Mouse (Mus musculus): ENCODE measurements around the gene Lpar3.

Lpar3 gene

GRCm38 (mm10) chr3:146220776-146221486 is at the start of gene Lpar3:
Lpar3 (plus strand) TSS chr3:146220963.
- DNase-seq (ENCODE audit: low spot score in 2 of 2) = peak; percentile 9 to 17

DNA sequence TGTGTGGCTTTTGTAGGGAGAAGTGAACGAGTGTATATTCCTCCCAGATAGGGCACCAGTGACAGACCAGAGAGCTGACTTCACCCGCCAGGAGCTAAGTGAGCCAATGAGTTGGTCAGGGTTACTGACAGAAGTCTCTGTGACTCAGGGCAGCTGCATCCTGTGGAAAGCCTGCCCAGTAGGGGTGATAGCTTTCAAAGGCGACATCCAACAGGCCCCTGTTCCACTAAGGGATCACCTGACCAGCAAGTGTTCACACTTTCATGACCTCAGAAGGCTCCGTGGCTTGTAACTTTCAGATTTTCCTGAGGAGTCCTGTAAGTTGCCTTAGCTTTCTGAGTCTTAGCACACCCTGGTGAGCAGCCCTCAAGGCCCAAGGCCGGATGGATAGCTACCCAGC is 47.7 kb upstream of the Lpar3 start:
- no peak for DNase-seq (ENCODE audit: low spot score in 2 of 2)

DNA sequence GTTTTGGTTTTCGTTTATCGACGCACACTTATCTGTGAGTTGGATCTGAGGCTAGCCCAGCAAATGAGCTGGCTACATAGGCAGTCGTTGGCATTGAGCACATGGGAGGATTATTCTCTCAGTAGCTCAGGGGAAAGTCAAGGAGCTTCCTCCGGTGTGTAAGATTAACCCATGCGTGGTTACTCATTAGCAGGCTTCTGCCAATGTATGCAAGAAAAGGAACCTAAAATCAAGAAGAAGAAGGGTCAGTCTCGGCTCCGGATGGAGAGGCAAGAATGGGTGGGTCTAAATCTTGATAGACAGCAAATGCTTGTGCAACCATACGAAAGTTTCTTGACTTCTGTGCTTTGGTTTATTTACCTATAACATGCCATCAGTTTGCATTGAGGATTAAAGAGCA is 46.5 kb upstream of the Lpar3 start:
- DNase-seq (ENCODE audit: low spot score in 2 of 2) = no peak

DNA sequence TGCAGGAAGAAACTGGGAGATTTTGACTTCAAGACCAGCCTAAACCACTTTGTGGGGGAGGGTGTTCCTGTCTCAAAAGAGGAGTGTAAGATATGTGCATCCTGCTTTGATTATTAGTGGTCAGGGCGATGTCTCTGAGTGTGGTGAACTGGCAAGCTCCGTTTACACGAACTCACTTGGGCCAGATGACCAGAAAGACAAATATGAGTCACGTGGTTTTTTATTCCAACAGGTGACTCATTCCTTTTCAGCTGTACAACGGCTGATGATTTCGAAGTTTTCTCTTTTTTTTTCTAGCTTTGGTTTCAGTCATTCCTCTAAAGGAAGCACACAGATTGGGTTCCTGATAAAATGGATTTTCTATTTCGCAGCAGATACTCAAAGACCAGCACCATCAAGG is 43.5 kb upstream of the Lpar3 start:
- DNase-seq (ENCODE audit: low spot score in 2 of 2) = no peak

DNA sequence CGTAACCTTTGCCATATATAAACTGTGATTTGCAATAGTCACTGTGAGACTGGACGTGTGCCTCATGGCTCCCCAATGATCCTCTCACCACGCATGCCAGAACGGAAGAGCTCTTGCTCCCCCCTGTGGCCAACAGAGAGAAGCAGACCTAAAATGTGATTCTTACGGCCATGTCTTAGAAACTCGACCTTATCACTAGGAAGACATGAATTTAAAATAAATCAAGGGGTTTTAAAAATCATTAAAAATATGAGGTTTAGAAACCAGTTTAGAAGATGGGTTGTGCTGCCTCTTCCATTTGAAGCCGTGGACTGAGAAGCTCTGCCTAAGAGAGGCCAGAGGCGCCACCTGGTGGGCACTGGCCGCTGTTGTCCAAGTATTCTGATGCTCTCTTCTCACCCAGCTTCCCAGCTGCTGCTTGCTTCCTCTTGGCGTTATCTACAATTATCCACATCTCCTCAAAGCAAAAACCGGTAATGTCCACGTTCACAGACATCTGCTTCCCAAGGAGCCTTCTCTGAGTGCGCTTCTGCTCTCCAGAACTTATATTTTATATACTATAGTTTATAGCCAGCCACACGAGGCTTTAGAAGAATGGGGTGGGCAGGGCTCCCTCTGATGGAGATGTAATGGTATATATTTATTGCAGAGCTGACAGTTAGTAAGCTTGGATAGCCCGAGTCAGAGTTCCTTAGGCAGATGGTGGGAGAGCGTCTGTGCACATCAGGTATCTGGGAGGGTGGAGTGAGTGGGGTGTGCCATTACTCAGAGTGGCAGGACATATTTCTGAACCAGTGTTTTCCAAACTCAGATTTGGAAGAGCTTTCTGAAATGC is 42.8 kb upstream of the Lpar3 start:
- DNase-seq (ENCODE audit: low spot score in 2 of 2) = peak; percentile 80

DNA sequence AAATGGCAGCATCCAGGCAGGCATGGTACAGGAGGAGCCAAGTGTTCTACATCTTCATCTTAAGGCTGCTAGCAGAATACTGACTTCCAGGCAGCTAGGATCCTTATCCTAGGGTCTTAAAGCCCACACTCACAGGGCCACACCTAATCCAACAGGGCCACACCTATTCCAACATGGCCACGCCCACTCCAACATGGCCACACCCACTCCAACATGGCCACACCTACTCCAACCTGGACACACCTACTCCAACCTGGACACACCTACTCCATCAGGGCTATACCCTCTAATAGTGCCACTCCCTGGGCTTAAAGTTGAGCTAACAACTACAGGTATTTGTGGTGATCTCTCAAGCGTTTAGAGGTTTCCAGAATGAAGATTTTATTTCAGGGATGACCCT is 40.4 kb upstream of the Lpar3 start:
- no peak for DNase-seq (ENCODE audit: low spot score in 2 of 2)

DNA sequence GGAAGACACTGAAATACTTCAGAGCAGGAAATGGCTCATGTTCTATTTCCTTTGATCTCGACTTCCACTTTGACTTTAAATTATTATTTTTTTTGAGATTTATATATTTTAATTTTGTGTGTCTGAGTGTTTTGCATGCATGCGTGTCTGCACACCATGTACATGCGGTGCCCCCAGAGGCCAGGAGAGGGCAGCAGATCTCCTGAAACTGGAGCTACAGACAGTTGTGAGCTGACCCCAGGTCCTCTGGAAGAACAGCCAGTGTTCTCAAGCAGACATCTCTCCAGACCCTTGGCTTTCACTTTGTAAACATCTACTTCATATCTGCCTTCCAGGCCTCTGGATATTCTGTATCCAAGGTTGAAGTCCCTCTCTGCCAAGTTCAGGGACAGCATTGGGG is 39.8 kb upstream of the Lpar3 start:
- DNase-seq (ENCODE audit: low spot score in 2 of 2) = peak; percentile 12 to 26

DNA sequence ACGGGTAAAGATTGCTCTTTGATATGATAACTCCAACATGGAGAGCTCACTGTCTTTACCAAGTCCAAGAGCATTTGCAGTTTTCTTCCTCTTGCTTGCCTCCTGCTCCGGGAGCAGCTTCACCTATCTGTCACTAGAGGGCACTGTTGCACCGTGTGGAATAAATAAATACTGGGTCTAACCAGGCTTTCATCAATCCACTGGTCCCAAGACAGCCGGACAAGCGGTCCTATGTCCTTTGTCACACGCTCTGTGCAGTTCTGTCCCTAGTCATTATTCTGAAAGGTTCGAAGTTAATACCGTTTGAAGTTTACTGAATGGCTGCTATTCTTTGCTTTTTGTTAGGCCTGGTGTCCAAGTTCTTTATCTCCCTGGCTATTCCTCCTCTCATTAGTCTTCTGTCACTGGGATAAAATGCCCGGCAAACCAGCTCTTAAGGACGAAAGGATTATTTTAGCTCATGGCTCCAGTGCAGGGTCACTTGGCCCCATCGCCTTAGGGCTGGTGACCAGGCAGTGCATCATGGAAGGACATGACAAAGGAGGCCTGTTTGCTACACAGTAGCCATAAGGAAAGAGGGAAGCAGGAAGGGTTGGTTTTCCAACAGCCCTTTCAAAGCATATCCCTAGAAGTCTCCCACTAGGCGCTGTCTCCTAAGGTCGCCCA is 35.6 kb upstream of the Lpar3 start:
- DNase-seq (ENCODE audit: low spot score in 2 of 2) = peak; percentile 51 to 67

GRCm38 (mm10) chr3:146186033-146186432 is 34.7 kb upstream of the Lpar3 start:
- no peak for DNase-seq (ENCODE audit: low spot score in 2 of 2)

- DNase-seq (ENCODE audit: low spot score in 2 of 2) = no peak
Observed at GRCm38 (mm10) chr3:146189933-146190332, 30.8 kb upstream of the Lpar3 start.

DNA sequence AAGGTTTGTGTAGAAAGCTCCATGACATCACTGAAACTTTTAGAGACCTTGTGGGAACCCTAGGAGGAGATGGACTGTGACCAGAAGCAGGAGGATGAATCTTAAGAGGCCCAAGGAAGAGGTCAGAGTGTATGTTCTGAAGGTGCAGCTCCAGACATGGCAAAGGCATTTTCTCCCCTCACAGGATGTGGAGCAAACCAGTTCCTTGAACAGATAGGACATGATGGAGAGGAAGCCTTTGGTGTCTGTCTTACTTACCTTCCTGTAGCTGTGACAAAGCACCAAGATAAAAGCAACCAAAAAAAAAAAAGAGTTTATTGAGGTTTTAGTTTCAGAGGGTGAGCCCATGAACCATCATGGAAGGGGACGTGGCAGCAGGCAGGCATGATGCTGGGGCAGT is 28.3 kb upstream of the Lpar3 start:
- DNase-seq (ENCODE audit: low spot score in 2 of 2) = no peak

DNA sequence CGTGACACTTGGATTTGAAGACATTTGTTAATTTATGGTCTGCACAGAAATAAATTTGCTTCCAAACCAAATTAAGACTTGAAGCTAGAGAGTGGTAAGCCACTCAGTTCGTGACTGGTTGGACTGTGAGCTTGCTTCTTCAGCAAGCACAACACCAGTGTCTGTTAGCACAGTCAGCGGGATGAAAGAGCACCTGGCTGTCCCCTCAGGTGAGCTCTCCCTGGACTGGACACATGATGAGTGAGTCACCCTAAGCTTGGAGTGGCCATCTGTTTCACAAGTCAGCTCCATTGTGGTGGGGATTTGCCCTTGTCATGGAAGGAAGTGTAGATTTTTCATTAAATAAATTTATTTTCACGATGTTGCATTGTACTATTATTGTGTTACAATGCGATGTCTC is 25.6 kb upstream of the Lpar3 start:
- no peak for DNase-seq (ENCODE audit: low spot score in 2 of 2)

- DNase-seq (ENCODE audit: low spot score in 2 of 2) = no peak
Observed at GRCm38 (mm10) chr3:146196301-146196700, 24.5 kb upstream of the Lpar3 start.

DNA sequence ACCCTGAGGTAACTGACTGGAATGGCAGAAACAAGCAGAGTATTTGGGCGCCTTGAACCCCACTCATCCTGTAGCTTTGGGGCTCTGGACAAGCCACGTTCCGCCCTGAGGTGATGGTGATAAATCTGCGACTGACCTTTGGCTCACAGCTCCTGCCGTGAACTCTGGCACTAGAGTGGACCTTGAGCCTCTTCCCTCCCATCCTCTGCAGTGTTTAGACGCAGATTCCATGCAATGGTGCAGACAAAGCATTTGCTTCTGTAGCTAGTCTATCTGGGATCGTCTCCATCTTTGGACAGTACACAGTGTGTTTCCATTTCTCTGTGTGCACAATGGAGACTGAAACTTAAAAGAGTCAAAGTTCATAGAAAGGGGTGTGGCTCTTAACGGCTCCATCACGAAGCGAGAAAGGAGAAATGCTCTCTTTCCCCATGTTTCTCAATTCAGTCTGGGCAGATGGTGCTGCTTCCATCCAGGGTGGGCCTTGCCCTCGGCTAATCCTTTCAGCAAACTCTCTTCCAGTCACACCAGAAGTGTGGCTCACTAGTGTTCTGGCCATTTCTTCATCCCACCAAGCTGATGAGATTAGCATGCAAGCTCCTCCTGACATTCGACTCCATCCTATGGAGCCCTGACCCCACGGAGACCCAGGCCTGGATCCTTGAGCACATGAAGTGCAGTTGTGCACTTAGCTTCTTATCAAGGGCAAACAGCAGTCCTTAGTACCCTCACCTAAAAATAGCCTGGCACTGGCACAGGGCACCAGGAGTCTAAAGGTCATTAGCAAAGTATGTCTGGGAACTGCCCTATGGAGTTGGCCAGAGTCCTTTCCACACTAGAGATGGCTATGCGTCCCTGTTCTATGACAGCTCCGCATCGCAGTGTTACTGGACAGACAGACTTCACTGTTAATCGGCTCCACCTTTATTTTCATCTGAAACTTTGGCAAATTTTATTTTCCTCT is 23.7 kb upstream of the Lpar3 start:
- no peak for DNase-seq (ENCODE audit: low spot score in 2 of 2)

DNA sequence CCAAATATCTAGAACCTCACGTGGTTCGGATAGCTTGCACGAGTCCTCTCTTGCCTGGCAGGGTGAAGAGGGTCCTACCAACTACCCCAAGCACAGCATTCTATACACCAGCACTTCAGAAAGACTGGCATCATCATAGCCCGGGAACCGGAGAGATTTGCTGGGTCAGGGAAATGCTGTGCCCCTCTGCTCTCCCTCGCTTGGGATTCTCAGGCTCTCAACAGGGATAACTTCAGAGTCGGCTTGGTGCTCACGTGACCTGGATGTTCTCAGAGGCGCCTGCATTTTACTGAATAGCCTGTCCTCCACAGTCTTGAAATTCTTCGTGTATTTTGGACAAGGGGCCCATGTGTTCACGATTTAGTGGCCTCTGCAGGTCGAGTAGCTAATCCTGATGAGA is 23.0 kb upstream of the Lpar3 start:
- DNase-seq (ENCODE audit: low spot score in 2 of 2) = no peak

- no peak for DNase-seq (ENCODE audit: low spot score in 2 of 2)
Observed at GRCm38 (mm10) chr3:146198803-146199481, 21.8 kb upstream of the Lpar3 start.

DNA sequence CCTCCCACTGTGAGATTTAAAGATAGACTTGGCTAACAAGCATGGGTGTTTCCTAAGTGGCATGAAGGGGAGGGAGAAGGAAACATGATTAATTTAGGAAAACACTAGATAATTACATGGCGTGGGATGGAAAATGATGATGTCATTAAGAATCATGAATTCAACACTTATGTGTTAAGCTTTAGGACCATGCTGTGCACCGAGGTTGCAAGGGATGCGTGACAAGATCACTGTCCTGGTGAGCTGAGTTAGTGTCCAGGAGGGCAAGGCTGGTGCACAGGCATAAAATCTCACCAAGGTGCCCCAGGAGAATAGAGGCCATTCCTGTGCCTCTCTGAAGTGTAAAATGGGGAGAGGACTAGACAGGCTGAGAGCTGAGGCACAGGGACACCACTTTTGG is 21.3 kb upstream of the Lpar3 start:
- DNase-seq (ENCODE audit: low spot score in 2 of 2) = no peak

- no peak for DNase-seq (ENCODE audit: low spot score in 2 of 2)
Observed at GRCm38 (mm10) chr3:146204375-146204774, 16.4 kb upstream of the Lpar3 start.

DNA sequence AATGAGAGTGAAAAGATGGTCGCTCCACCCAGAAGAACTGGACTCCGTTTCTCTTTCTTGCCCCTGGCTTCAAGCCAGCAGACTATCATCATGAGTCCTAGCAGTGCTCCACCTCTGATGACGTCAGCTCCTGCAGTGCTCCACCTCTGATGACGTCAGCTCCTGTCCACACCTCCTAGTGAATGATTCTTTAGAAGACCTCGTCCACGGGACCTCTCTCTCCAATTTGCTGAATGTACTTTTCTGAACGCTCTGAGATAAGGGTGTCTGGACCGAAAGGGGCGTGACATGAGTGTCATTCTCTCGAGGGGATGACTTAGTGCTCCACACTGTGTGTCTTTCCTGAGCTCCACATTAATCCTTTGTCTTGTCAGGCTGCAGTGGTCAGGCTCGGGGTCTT is 15.5 kb upstream of the Lpar3 start:
- DNase-seq (ENCODE audit: low spot score in 2 of 2) = no peak

- DNase-seq (ENCODE audit: low spot score in 2 of 2) = no peak
Observed at GRCm38 (mm10) chr3:146206635-146207034, 14.1 kb upstream of the Lpar3 start.

DNA sequence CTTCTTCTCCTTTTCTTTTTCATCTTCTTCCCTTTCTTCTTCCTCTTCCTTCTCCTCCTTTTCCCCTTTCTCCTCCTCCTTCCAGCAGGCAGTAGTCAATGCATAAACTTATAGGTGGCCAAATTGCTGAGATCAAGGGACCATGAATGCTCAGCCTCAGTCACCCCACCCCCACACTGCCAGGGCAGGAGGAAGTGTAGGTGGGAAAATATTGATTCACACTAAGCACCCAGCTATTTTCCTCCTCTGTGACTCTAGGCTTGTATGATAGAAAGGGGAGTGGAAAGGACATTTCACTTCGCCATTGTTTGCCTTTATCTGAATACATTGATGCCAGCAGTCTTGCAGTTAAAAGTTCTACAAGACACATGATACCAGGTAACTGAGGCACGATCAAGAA is 13.3 kb upstream of the Lpar3 start:
- DNase-seq (ENCODE audit: low spot score in 2 of 2) = no peak

Data from frontal cortex, postnatal 25 days (tissue).